Mouse (Mus musculus) megakaryocyte progenitor cell, adult 5-6 weeks (primary cell): ENCODE data around the gene Bdkrb2. TPM values are rescaled to one million over a fixed set of nuclear protein-coding genes. Genes with fewer than 3 reads are reported as not detected.

ENCODE experiments used
- ATAC-seq: replicated peaks from 2 replicates; pipeline ENCODE4 v1.8.0; 2016; ENCODE audit warnings: mild to moderate bottlenecking, moderate TSS enrichment, inconsistent platforms; ENCODE audit not compliant: poor library complexity
- total RNA-seq, 2 experiments: library from RNA; stranded (forward) in 1 of 2; stranded (reverse) in 1 of 2; fragments of 157-497, 149-512 nt in 1 of 2; fragments of 200-1000 nt in 1 of 2; gene quantifications; 2 replicates each; pipeline versions ENCODE4 v1.2.3 to v1.2.4; 2015 to 2017

Gene Bdkrb2
- not detected in 2 replicates for total RNA-seq (2015)
- total RNA-seq (2017): not detected in 2 replicates

GRCm38 (mm10) chr12:105562936-105563680, at the start of gene Bdkrb2:
TSS of gene Bdkrb2 (plus strand) at chr12:105563226.
- 0 out of 2 replicates have a peak, but pooled peaks have one; percentile 21 for ATAC-seq

DNA sequence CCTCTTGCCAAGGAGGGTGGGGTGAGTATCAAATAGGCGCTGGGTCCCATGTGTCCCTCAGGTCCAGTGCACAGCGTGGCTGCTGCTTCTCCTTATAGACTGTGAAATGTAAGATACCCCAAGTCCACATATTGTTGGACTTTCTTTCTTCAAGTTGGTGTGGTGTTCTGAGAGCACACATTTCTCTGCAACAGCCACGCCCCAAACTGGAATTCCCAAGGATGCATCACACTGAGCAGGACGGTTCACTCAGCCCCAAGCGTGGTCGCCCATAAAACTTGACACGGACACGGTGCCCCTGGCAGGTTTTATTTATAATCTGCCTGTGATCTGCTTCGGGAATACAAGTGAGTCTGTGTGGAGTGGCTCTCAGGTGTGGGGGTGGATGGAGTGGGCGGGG, 48.9 kb upstream of the Bdkrb2 start:
- ATAC-seq: no peak

DNA sequence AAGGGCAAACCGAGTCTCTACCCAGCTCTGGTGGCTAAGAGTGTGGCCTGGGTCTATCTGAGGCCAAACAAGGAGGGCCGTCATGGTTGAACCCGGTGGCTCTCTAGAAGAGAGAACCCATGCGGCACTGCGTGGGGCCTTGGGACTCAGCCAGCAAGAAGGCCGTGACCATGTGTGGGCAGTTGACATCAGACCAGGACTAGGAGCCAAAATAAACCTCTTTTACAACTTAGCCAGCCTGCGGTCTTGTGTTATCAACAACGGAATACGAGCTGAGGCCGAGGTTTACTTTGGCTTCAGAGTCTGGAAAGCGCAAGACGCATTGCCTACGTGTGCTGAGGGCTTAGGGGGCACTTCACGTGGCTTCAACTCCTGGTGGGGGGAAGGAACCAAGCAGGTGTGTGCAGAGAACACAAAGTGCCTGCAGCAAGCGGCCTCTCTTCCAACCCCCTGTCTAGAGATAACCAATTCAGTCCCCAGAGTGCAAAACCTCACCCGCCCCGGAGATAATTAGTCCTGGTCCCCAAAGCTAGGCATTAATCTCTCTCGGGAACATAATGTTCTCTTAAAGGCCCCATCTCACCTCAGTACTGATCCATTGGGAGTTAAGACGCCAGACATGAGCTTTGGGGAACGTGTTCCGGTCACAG, 45.9 kb upstream of the Bdkrb2 start:
- ATAC-seq: no peak

DNA sequence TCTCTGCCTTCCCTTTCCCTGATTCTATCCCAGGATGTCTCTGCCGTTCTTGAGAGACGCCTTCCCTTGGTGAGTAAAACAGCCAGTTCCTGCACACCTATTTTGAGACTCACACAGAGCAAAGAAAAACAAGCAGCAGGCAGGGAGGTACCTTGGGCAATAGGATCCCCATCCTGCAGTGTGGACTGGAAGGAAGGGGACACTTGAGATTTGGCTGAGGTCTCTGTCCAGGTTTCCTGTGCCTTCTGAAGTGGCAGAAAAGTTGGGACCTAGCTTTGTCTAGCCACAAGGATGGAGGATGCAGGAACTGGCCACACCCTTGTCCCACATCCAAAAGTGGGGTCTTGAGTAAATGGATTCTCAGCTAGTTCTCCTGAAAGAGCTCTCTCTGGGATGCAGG, 43.2 kb upstream of the Bdkrb2 start:
- no peak for ATAC-seq

- ATAC-seq: no peak
Measured at GRCm38 (mm10) chr12:105521170-105521762, 41.8 kb upstream of the Bdkrb2 start.

GRCm38 (mm10) chr12:105523737-105524136, 39.3 kb upstream of the Bdkrb2 start:
- ATAC-seq: no peak

- ATAC-seq: no peak
Measured at GRCm38 (mm10) chr12:105526186-105526585, 36.8 kb upstream of the Bdkrb2 start.

DNA sequence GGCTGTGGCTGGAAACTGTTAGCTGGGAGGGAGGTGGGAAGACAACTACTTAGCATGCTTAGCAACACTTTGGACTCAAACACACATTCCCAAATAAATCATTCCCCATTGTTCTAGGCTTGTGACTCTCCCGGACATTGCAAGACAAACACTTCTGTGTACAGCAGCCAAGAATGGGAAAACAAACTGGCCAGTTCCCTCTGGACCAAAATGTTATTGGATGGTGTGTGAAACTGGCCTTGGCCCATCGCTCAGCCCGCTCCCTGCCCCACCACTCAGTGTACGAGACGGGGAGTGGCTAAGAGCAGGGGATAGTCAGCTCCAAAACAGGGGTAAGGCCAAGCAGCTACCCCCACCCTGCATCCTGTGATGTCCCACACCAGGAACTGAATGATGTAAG, 36.2 kb upstream of the Bdkrb2 start:
- no peak for ATAC-seq

DNA sequence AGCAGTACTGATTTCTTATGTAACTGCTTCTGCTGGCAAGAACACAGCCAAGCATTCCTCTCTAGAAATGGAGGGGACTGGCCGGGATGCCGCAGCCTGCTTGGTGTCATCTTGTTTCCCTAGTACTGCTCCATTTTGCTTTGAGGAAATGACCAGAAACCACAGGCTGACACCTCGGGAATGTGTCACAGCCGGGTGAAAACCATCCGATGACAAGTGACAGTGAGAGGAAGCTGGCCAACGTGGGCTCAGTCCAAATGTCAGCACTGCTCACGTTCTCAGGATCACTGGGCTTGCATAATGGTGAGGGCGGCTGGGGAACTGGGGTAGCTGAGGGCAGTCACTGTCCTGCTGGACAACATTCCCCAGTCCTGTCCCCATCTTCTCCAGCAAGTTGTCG, 33.5 kb upstream of the Bdkrb2 start:
- peak; percentile 57 for ATAC-seq

DNA sequence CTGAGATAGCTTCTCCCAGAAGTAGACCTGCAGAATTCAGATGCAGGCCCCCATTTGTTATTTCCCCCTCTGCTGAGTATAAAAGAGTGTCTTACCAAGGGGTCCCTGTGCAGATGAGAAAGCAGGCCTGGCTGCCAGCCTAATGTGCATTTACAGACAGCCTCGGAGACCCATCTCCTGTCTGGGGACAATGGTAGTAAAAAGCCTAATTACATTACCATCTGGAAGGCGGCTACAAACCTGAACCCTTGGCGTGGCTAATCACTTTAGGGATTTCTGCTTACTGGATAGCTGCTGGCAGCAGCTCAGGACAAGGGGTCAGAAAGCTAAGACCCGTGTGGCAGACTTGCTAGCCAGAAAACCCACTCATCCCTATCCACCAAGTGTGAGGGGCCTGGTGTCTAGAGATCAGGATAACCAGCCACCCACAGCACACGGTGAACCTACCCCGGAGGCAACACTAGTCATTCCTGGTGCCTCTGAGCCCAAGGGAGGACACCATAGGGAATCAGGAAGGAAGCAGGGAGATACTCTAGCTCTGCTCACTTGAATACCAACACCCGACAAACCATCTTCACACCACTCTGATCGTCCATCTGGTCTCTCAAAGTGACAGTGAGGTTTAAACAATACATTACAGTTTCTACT, 31.2 kb upstream of the Bdkrb2 start:
- ATAC-seq: no peak

- no peak for ATAC-seq
Measured at GRCm38 (mm10) chr12:105534842-105535241, 28.2 kb upstream of the Bdkrb2 start.

DNA sequence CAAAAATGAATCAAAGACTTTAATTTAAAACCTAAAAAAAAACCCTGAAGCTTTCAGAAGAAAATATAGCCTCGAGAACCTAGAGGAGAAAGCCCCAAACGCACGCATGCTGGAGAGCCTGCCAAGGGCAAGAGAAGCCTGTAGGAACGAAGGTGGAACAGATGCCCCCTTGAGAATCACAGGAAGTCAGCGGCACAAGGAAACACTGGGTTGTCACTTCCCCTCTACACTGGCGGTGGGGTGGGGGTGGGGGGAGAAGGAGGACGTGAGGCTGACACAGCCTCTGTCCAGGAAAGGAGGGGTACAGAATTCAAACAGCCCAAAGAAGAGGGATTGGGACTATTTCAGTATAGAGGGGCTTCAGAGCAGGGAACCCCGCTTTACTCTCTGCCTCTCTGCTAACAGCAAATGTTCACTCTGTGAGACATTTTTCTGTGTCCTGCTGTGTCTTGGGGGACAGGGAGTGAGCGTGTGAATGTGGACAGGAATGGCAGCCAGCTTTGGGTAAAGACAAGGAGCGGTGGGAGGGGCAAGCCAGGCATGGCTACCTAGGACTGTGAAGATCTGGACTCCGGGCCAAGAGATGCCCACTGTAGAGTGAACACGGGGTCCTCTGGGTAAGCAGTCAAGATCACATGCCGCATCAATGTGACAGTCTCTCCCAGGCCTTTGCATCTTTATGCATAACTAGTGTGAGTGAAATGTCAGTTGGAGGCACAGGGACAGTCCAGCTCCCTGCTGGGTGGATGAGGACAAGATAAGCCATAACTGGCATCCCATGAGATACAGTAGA, 26.9 kb upstream of the Bdkrb2 start:
- peak; percentile 56 for ATAC-seq

DNA sequence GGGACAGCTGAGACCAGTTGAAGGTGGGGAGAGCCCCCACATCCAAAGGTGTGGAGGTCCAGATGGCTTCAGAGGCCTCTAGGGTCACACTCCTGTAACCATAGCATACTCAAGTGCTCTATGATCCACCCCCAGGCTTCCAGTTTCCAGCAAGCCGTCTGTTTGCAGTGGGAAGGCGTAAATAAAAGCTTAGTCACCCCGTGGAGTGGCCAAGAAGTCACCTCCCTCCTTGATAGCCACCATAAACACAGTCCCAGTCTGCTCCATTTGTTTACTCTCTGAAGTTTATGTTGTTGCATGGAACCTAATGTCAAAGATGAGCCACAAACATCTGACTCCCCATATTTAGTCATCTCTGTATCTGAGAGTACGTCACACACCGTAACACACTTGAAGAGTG, 25.9 kb upstream of the Bdkrb2 start:
- no peak for ATAC-seq

- ATAC-seq: peak; percentile 95
Measured at GRCm38 (mm10) chr12:105539649-105540048, 23.4 kb upstream of the Bdkrb2 start.

DNA sequence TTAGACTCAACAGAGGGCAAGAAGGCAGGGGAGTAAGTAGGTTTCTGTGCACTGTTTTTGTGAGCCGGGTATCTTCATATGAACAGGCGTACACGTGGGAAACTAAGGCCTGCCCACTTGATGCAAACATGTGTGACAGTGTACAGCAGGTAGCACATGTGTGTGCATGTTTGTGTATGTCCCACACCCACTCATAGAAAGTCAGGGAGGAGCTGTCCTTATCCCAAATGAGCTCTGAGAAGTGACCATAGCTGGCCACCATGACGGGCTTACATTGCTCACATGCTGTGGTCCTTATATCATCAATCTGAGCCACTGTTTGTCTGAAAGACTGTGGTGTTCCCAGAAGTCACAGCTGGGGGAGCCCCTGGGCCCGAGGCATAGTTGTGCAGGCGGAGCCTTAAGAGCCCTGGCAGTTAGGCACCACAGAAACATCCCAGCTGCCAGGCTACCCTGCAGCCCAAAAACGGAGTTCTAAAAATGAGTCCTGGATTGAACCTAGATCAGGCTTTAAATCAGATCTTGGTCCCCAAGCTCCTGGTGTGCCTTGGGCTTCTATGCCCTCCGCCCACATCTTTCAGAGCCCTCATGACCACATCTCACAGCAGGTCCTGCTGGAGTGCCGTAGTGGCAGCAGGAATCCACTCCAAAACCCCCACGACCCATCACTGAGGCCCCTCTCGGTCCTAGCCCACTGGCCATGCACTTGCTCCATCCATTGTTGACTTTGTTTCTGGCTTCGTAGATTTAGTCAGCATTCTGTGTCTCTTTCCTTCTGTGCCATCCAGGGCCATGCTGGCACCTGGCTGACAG, 21.2 kb upstream of the Bdkrb2 start:
- no peak for ATAC-seq

DNA sequence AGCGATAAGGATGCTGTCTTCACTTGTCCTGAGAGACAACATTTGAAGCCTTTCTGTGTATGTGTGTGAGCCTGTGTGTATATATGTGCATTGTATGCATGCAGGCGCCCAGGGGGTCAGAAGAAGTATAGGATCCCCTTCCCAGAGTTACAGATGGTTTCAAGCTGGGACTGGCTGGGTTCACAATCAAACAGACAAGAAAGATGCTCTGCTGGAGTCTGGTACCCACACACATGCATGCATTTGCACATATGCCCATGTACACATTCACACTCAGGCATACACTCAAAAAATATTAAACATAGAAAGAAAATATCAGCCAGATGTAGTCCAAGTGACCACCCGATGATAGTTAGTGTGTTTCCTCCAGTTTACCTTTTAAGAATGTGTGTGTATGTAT, 20.5 kb upstream of the Bdkrb2 start:
- no peak for ATAC-seq

DNA sequence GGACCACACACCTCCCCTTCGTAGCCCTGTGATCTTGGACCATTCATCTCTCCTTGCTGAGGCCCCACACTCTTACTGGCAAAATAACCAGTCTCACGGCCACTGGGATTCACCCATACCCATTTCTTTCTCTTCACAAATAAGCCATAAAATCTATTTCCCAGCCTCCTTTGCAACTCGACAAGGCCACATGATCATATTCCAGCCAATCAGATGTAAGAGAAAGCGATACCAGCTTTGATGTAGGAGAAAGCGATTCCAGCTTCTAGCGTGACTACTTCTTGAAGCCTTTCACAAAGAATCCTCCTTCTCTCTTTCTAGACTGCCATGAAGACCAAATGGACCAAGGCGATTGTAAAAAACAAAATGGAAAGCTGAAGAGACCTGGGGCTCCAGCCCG, 19.9 kb upstream of the Bdkrb2 start:
- no peak for ATAC-seq

DNA sequence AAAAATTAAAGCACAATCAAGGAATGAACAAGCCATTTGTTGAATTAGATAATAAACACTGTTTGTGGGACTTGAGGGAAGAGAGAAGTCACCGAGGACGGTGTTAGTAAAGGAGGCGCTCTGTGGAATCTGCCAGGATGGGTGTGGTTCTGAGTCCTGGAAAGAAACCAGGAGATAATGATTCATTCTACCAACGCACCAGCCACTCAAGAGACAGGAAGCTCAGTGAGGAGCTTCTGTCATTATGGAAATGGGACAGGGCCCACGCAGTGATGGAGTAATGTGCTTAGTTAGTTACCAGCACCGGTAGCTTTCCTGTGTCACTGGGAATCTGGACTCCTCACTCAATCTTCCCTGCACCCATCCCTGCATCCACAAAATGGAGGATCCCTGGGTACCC, 19.3 kb upstream of the Bdkrb2 start:
- no peak for ATAC-seq

DNA sequence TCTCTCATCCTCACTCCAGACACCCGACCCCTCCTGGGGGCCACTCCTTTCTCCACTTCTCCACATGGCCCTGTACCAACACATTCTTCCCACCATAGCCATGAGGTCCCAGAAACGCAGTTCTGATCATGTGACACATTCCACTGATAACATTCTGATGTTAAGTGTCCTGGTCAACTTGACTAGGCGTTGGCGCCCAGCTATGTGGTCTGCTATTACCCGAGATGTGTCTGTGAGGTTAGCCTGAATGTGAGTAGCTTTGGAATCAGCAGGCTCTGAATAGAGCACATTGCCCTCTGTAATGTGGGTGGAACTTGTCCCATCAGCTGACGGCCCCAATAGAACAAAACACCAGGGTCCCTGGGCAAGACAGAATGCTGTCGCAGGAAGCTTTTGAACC, 18.2 kb upstream of the Bdkrb2 start:
- ATAC-seq: no peak
